Mouse (Mus musculus): Measurements from ENCODE around the gene Brd4. TPM values are rescaled to one million over a fixed set of nuclear protein-coding genes. Genes with fewer than 3 reads are reported as not detected.

The Brd4 gene
- polyA plus RNA-seq, 1 experiment from 2014 or later = 55.5 TPM

DNA sequence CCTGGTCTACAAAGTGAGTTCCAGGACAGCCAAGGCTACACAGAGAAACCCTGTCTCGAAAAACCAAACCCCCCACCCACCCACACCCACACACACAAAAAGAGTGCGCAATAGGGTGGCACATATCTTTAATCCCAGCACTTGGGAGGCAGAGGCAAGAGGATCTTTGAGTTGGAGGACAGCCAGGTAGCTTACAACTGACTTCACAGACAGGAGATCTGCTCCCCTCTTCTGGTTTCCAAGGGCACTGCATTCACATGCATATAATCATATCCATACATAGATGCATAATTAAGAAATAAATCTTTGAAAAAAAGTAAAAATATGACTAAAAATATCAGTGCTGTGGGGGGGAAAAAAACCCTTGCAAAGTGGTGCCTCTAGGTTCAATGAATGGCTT is 25.7 kb downstream of the Brd4 start:
- Histone ChIP-seq H3K27me3 (ENCODE audit: insufficient read depth, low read length) (no peaks in the 10 kb centered on the region), H3K9me3 (replicated peaks; ENCODE audit: low read length) (no peaks in the 10 kb centered on the region), H3K9ac (ENCODE audit: low read depth, low read length) (no peak overlapping the region), H3K4me1 (replicated peaks; ENCODE audit: insufficient read depth, low read length) (peaks cover 3% of the 10 kb centered on the region; the same call in 1 of the 2 replicates), H3K27ac (no peak overlapping the region), H3K36me3 (ENCODE audit: insufficient read depth, low read length) (no peaks in the 10 kb centered on the region), H3K4me2 (ENCODE audit: low read length) (no peak overlapping the region), H3K4me3 (replicated peaks; ENCODE audit: low read depth, low read length) (no peak overlapping the region)
- WGBS = 100% methylated on average over 2 of the region's 2 CpGs
- DNase-seq (ENCODE audit: low spot score) (no peak), ATAC-seq (replicated peaks; ENCODE audit: low FRiP score, low read depth) (no peak)
- peak; percentile 13; the same call in 1 of the 2 replicates for TF ChIP-seq CTCF (IDR thresholded peaks at IDR 0.05; ENCODE audit: low read depth)

DNA sequence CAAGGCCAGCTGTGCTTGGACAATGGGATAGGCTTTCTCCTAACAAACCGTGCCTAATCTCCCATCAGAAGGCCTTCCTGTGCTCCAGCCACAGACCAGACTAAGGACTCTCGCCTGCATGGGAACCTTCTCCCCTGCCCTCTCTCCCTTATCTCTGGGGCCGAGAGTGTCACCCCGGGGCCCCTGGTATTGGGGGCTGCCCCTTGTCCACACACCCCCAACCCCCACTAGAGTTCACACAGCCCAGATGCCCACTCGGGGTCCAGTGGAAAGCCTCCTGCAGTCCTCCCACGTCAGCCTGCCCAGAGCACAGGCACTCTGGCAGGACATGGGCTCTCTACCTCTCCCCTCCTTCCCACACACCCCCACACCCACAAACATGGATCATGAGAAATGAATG is 26.6 kb downstream of the Brd4 start:
- H3K27ac ChIP-seq = no peak overlapping the region
- no peaks in the 10 kb centered on the region for H3K4me1 ChIP-seq (replicated peaks; ENCODE audit: insufficient read depth, low read length)
- no peaks in the 10 kb centered on the region for H3K27me3 ChIP-seq (ENCODE audit: insufficient read depth, low read length)
- H3K4me2 ChIP-seq (ENCODE audit: low read length) = no peak overlapping the region
- no peak for TF ChIP-seq CTCF (IDR thresholded peaks at IDR 0.05; ENCODE audit: low read depth)
- ATAC-seq (replicated peaks; ENCODE audit: low FRiP score, low read depth) (no peak), DNase-seq (ENCODE audit: low spot score) (no peak)
- H3K9me3 ChIP-seq (replicated peaks; ENCODE audit: low read length) = no peaks in the 10 kb centered on the region
- no peaks in the 10 kb centered on the region for H3K36me3 ChIP-seq (ENCODE audit: insufficient read depth, low read length)
- WGBS = 80% methylated on average over 6 of the region's 6 CpGs
- no peak overlapping the region for H3K4me3 ChIP-seq (replicated peaks; ENCODE audit: low read depth, low read length)
- H3K9ac ChIP-seq (ENCODE audit: low read depth, low read length) = no peak overlapping the region

DNA sequence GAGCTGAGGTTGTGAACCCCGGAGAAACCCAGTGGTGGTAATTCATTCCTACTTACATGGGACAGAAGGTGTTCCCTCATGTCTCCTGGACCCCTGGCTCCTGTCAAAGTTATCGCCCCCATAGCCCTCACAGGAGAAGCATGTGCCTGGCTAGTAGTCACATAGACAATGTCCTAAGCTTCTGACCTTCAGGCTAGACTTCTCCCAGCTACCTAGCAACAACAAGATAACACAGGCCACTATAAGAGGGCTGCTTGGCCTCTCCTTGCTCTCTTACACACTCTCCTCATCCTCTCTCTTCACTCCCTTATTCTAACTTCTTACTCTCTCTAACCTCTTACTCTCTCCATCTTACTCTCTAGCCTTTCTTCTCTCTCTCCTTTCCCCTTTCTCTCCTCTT is 27.1 kb downstream of the Brd4 start:
- Histone ChIP-seq H3K9ac (ENCODE audit: low read depth, low read length) (no peak overlapping the region), H3K27me3 (ENCODE audit: insufficient read depth, low read length) (no peaks in the 10 kb centered on the region), H3K27ac (no peak overlapping the region), H3K4me2 (ENCODE audit: low read length) (no peak overlapping the region), H3K9me3 (replicated peaks; ENCODE audit: low read length) (no peaks in the 10 kb centered on the region), H3K36me3 (ENCODE audit: insufficient read depth, low read length) (no peaks in the 10 kb centered on the region), H3K4me1 (replicated peaks; ENCODE audit: insufficient read depth, low read length) (no peaks in the 10 kb centered on the region), H3K4me3 (replicated peaks; ENCODE audit: low read depth, low read length) (no peak overlapping the region)
- TF ChIP-seq CTCF (IDR thresholded peaks at IDR 0.05; ENCODE audit: low read depth) = no peak
- no peak for ATAC-seq (replicated peaks; ENCODE audit: low FRiP score, low read depth)
- 97% methylated on average over 2 of the region's 2 CpGs for WGBS
- no peak for DNase-seq (ENCODE audit: low spot score)

GRCm38 (mm10) chr17:32256896-32257295 is 27.6 kb downstream of the Brd4 start:
- Histone ChIP-seq H3K4me2 (ENCODE audit: low read length) (no peak overlapping the region), H3K36me3 (ENCODE audit: insufficient read depth, low read length) (no peaks in the 10 kb centered on the region), H3K9me3 (replicated peaks; ENCODE audit: low read length) (no peaks in the 10 kb centered on the region), H3K9ac (ENCODE audit: low read depth, low read length) (no peak overlapping the region), H3K27me3 (ENCODE audit: insufficient read depth, low read length) (no peaks in the 10 kb centered on the region), H3K4me1 (replicated peaks; ENCODE audit: insufficient read depth, low read length) (no peaks in the 10 kb centered on the region), H3K27ac (no peak overlapping the region), H3K4me3 (replicated peaks; ENCODE audit: low read depth, low read length) (no peak overlapping the region)
- ATAC-seq (replicated peaks; ENCODE audit: low FRiP score, low read depth) (no peak), DNase-seq (ENCODE audit: low spot score) (no peak)
- TF ChIP-seq CTCF (IDR thresholded peaks at IDR 0.05; ENCODE audit: low read depth) = no peak
- 86% methylated on average over 2 of the region's 2 CpGs for WGBS

GRCm38 (mm10) chr17:32253261-32253660 is 31.3 kb downstream of the Brd4 start:
- ATAC-seq (replicated peaks; ENCODE audit: low FRiP score, low read depth) = no peak
- Histone ChIP-seq H3K36me3 (ENCODE audit: insufficient read depth, low read length) (no peaks in the 10 kb centered on the region), H3K4me1 (replicated peaks; ENCODE audit: insufficient read depth, low read length) (no peaks in the 10 kb centered on the region), H3K9me3 (replicated peaks; ENCODE audit: low read length) (no peaks in the 10 kb centered on the region), H3K27ac (no peak overlapping the region), H3K27me3 (ENCODE audit: insufficient read depth, low read length) (no peaks in the 10 kb centered on the region), H3K4me3 (replicated peaks; ENCODE audit: low read depth, low read length) (no peak overlapping the region), H3K9ac (ENCODE audit: low read depth, low read length) (no peak overlapping the region), H3K4me2 (ENCODE audit: low read length) (no peak overlapping the region)
- DNase-seq (ENCODE audit: low spot score) = no peak
- 94% methylated on average over 2 of the region's 2 CpGs for WGBS
- TF ChIP-seq CTCF (IDR thresholded peaks at IDR 0.05; ENCODE audit: low read depth) = no peak

- 74% methylated on average over 2 of the region's 2 CpGs for WGBS
- H3K27ac ChIP-seq = no peak overlapping the region
- ATAC-seq (replicated peaks; ENCODE audit: low FRiP score, low read depth) (no peak), DNase-seq (ENCODE audit: low spot score) (no peak)
- no peaks in the 10 kb centered on the region for H3K27me3 ChIP-seq (ENCODE audit: insufficient read depth, low read length)
- H3K4me2 ChIP-seq (ENCODE audit: low read length) = no peak overlapping the region
- H3K4me1 ChIP-seq (replicated peaks; ENCODE audit: insufficient read depth, low read length) = no peaks in the 10 kb centered on the region
- no peak overlapping the region for H3K4me3 ChIP-seq (replicated peaks; ENCODE audit: low read depth, low read length)
- H3K9ac ChIP-seq (ENCODE audit: low read depth, low read length) = no peak overlapping the region
- TF ChIP-seq CTCF (IDR thresholded peaks at IDR 0.05; ENCODE audit: low read depth) = no peak
- no peaks in the 10 kb centered on the region for H3K9me3 ChIP-seq (replicated peaks; ENCODE audit: low read length)
- no peaks in the 10 kb centered on the region for H3K36me3 ChIP-seq (ENCODE audit: insufficient read depth, low read length)
Measured at GRCm38 (mm10) chr17:32251827-32252470, 32.6 kb downstream of the Brd4 start.

DNA sequence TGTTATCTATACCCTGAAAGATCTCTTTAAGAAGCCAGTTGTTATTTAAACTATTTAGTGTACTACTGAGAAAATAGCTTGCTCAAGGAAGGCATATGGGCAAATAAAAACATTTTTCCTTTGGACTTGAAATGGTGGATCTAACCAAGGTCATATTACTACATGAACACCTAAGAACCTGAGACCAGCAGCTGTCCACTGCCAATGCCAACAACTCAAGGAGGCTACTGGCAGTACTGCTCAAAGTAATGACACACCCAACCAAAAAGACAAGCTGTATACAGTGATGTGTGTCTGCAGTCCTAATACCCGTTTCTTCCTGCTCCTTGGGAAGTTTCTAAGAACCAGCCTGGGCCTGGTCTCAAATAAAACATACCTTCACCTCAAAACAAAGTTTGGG is 34.5 kb downstream of the Brd4 start:
- TF ChIP-seq CTCF (IDR thresholded peaks at IDR 0.05; ENCODE audit: low read depth) = no peak
- no peak overlapping the region for H3K27ac ChIP-seq
- no peaks in the 10 kb centered on the region for H3K4me1 ChIP-seq (replicated peaks; ENCODE audit: insufficient read depth, low read length)
- ATAC-seq (replicated peaks; ENCODE audit: low FRiP score, low read depth) (no peak), DNase-seq (ENCODE audit: low spot score) (no peak)
- no peaks in the 10 kb centered on the region for H3K9me3 ChIP-seq (replicated peaks; ENCODE audit: low read length)
- 95% methylated on average over 1 of the region's 1 CpGs for WGBS
- H3K4me3 ChIP-seq (replicated peaks; ENCODE audit: low read depth, low read length) = no peak overlapping the region
- H3K4me2 ChIP-seq (ENCODE audit: low read length) = no peak overlapping the region
- H3K27me3 ChIP-seq (ENCODE audit: insufficient read depth, low read length) = no peaks in the 10 kb centered on the region
- H3K36me3 ChIP-seq (ENCODE audit: insufficient read depth, low read length) = no peaks in the 10 kb centered on the region
- H3K9ac ChIP-seq (ENCODE audit: low read depth, low read length) = no peak overlapping the region
